Mouse (Mus musculus) testis, adult 2 months (tissue): ENCODE measurements at regions not wholly inside any gene's neighbourhood (a gene's known extent, or its start where the extent isn't known, plus 50 kb on each side); places are given as distances from the start of the nearest gene placed in this dataset.

ENCODE experiments used
- H3K27ac ChIP-seq: fragments of 200-500 bp; 2 replicates; pipeline ENCODE4 v1.5.1; 2012; ENCODE audit warnings: low read depth, low read length; ENCODE audit not compliant: control insufficient read depth, insufficient read depth
- H3K27me3 ChIP-seq: fragments of 200-500 bp; 2 replicates; pipeline ENCODE4 v1.6.1; 2012; ENCODE audit warnings: mild to moderate bottlenecking, low read length, moderate library complexity; ENCODE audit not compliant: control insufficient read depth, insufficient read depth
- H3K36me3 ChIP-seq: fragments of 200-500 bp; 2 replicates; pipeline ENCODE4 v1.6.1; 2012; ENCODE audit warnings: mild to moderate bottlenecking, low read length; ENCODE audit not compliant: control insufficient read depth, insufficient read depth
- H3K4me1 ChIP-seq: fragments of 200-500 bp; 2 replicates; pipeline ENCODE4 v1.6.1; 2012; ENCODE audit warnings: low read length; ENCODE audit not compliant: control insufficient read depth, insufficient read depth
- H3K4me3 ChIP-seq: fragments of 200-500 bp; 2 replicates; pipeline ENCODE4 v1.5.1; 2012; ENCODE audit warnings: low read depth, mild to moderate bottlenecking, low read length, moderate library complexity, mixed read lengths; ENCODE audit not compliant: control insufficient read depth
- CTCF ChIP-seq: fragments of 200-500 bp; IDR thresholded peaks from 2 replicates; pipeline ENCODE4 v1.5.1; 2012; ENCODE audit warnings: low read depth, mild to moderate bottlenecking, inconsistent platforms, low read length, moderate library complexity; ENCODE audit not compliant: control insufficient read depth, insufficient read depth, insufficient replicate concordance
- POLR2A ChIP-seq: fragments of 200-500 bp; IDR thresholded peaks from 2 replicates; pipeline ENCODE4 v1.6.1; 2012; ENCODE audit warnings: low read depth, mild to moderate bottlenecking, inconsistent platforms, low read length, moderate library complexity; ENCODE audit not compliant: control insufficient read depth

DNA sequence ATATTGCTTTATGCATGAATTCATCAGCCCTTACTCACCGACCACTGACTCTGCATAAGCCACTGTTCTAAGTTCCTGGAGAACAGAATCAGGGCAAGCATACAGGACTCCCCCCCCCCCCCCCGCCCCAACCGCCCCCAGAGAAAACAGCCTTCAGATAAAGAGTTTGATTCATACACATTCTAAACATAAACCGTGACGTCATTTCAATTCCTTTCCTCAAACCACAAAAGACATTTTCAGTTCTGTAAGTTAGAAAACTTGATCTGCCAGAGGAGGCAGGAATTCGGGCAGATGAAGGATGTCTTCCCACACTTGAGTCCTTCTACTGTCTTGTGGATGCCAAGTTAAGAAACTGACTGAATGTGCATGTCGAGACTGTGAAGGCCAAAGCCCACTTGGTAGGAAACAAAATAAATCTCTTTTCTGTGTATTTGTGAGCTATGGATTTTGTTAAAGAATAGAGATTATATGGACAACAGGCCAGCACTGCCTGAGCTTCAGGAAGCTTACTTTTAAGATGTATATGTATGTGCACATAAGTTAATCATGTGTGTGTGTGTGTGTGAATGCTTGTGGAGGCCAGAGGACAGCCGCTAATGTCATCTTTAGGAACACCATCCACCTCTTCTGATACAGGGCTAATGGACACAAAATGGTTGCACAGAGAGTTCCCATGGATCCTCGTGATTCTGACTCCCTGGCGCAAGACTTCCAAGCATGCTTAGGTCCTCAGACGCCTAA is 202.4 kb downstream of the Sox4 start:
- Histone ChIP-seq H3K4me3 (no peak overlapping the region), H3K36me3 (no peaks in the 10 kb centered on the region), H3K27me3 (no peaks in the 10 kb centered on the region), H3K27ac (no peak overlapping the region), H3K4me1 (no peaks in the 10 kb centered on the region)
- no peak for TF ChIP-seq CTCF
- TF ChIP-seq POLR2A, result no peak

DNA sequence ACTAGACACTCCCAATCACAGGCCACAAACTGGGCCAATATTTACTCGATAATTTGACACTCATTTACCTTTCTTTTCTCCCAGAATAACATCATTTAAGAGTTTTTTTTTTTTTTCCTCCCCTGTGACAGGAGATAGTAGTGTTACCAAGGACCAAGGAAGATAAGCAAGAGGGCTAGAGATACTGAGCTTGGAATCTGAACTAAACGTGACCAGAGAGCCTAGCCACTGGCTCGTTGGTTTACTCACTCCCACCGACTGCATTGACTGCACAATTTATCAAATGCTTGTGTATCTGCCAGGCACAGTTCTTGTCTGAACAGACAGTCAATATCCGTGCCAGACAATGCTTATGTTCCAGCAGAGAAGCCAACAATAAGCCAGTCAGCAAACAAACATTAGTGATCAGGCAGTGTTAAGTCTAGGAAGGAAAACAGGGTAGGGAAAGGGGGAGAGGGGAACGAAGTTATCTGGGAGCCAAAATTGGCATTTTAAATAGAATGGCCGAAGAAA is 213.3 kb downstream of the Sox4 start:
- no peak overlapping the region for H3K4me3 ChIP-seq
- no peaks in the 10 kb centered on the region for H3K4me1 ChIP-seq
- no peaks in the 10 kb centered on the region for H3K27me3 ChIP-seq
- no peaks in the 10 kb centered on the region for H3K36me3 ChIP-seq
- no peak overlapping the region for H3K27ac ChIP-seq
- TF ChIP-seq CTCF (no peak), POLR2A (no peak)

DNA sequence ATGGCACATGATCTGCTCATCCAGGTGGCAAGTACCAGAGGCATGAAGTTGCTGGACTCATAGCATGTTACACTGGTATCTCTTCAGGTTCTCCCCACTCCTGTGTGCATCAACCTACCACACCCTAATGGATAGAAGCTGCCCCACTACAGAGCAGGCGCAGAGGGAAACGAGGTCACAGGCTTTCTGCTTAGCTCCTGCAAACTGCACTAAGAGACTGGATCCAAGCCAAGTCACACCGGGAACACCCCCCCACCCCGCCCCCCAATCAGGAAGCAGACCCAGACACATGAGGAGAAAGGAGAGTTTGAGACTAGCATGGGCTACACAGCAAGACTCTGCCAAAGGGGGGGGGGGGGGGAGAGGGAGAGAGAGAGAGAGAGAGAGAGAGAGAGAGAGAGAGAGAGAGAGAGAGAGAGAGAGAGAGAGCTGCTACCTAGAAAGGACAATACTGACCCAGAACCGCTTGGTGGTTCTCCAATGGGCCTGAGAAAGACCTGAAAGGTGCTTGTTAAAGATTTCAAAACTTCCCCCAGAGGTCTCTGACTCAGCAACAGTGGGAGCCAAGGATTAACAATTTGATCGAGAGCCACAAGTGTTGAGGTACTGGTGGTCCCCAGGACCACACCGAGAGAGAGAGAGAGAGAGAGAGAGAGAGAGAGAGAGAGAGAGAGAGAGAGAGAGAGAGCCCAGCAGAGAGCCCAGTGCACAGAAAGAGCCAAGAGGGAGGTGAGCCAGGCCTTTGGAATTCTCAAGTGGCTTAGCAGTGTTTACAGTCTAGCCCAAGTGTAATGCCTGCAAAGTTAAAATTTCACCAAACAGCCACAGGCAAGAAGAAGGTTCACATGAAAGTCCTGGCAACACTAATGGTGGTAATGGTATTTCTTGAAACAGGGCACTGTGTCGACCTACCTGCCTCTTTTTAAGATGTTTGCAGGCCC is 215.1 kb downstream of the Sox4 start:
- H3K36me3 ChIP-seq, result no peaks in the 10 kb centered on the region
- H3K27ac ChIP-seq, result no peak overlapping the region
- no peaks in the 10 kb centered on the region for H3K27me3 ChIP-seq
- H3K4me3 ChIP-seq, result no peak overlapping the region
- no peaks in the 10 kb centered on the region for H3K4me1 ChIP-seq
- no peak for TF ChIP-seq CTCF
- no peak for TF ChIP-seq POLR2A

DNA sequence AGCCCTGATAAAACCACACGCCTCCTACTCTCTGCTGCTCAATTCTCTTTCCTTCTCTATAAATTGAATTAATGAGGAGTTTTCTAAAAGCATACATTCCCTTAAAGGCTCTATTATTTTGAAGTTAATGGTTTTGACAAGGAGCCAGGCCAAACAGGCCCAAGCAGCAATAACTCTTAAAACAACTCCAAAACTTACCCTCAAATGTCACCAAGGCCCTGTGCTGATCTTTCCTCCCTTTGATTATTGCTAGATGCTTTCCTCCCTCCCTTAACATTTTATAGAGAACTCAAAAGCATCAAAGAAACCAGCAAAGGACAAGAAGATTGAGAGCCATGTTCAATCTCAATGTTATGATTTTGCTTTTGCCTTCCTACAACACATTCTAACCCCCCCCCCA is 221.0 kb downstream of the Sox4 start:
- H3K4me1 ChIP-seq, result no peaks in the 10 kb centered on the region
- no peaks in the 10 kb centered on the region for H3K36me3 ChIP-seq
- TF ChIP-seq POLR2A (no peak), CTCF (no peak)
- no peak overlapping the region for H3K27ac ChIP-seq
- H3K4me3 ChIP-seq, result no peak overlapping the region
- H3K27me3 ChIP-seq, result no peaks in the 10 kb centered on the region

DNA sequence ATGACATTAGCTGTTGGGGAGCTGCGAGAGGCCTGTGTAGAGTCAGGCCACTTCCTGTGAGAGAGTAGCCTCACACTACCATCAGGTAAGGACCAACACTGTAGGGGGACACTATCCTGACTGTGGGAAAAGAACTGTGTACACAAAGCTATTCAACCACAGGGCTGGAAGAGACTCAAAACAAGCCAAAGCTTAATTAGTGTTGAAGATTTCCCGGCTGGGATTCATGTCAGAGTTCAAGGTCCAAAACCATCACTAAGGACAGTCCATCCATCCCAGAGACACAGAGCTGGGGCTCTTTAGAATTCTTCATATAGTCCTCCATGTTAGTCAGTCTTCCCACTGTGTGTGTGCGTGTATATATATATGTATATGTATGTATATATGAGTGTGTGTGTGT is 221.5 kb downstream of the Sox4 start:
- no peaks in the 10 kb centered on the region for H3K27me3 ChIP-seq
- H3K36me3 ChIP-seq, result no peaks in the 10 kb centered on the region
- H3K4me3 ChIP-seq, result no peak overlapping the region
- TF ChIP-seq CTCF (no peak), POLR2A (no peak)
- no peak overlapping the region for H3K27ac ChIP-seq
- H3K4me1 ChIP-seq, result no peaks in the 10 kb centered on the region

DNA sequence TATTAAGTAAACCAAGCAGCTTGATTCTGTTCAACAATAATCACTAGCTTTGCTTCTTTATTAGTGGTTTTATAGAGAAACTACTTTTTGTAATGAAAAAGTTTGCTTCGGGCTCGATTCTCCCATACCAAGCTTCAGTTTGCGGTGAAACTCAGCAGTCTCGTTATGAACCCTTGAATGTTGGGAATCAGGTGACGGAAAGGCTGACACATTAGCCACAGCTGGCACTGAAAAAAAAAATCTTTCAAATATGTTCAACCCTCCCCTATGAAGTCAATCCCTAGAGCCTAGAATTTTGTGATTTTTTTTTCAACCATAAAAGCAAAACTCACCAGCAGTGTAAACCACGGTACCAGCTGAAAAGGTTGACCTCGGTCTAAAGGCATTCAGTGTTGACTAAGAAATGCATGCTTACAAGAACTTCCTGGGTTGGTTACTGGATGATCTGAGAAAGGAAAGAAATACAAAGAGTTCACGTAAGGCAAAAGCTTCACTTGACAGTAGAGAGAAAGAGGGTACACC is 223.4 kb downstream of the Sox4 start:
- H3K4me1 ChIP-seq, result no peaks in the 10 kb centered on the region
- no peaks in the 10 kb centered on the region for H3K36me3 ChIP-seq
- no peaks in the 10 kb centered on the region for H3K27me3 ChIP-seq
- TF ChIP-seq CTCF (no peak), POLR2A (no peak)
- no peak overlapping the region for H3K4me3 ChIP-seq
- H3K27ac ChIP-seq, result no peak overlapping the region

DNA sequence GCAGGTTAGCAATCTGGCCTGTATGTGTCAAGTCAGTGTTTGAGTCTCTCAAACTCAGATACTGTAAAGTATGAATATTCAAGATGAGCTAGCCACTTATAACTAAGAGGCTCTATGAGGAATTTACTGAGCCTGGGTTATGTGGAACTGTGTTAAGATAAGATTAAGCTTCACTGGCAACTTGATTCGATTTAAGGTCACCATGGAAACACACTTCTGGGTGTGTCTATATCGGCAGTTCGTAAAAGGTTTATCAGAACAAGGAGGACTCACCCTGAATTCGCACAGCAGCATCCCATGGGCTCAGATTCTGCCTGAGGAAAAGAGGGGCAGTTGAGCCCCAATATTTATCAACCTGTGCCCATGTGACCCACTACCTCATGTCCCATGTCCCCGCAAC is 224.7 kb downstream of the Sox4 start:
- no peaks in the 10 kb centered on the region for H3K36me3 ChIP-seq
- no peaks in the 10 kb centered on the region for H3K27me3 ChIP-seq
- TF ChIP-seq POLR2A, result no peak
- TF ChIP-seq CTCF, result no peak
- H3K27ac ChIP-seq, result no peak overlapping the region
- H3K4me3 ChIP-seq, result no peak overlapping the region
- no peaks in the 10 kb centered on the region for H3K4me1 ChIP-seq
